Mouse (Mus musculus): ENCODE results near the gene Hist1h3e. TPM values are rescaled to one million over a fixed set of nuclear protein-coding genes. Genes with fewer than 3 reads are reported as not detected.
A peak's percentile ranks its signal among the peaks of the same experiment; 100 is the strongest.
"Not testable (repeated sequence)": the region's sequence is repeated elsewhere in the genome, so short reads cannot be mapped to it uniquely, and the experiment has no call there.

Hist1h3e gene
- polyA plus RNA-seq, 1 experiment from 2014 or later: 5.6 TPM

DNA sequence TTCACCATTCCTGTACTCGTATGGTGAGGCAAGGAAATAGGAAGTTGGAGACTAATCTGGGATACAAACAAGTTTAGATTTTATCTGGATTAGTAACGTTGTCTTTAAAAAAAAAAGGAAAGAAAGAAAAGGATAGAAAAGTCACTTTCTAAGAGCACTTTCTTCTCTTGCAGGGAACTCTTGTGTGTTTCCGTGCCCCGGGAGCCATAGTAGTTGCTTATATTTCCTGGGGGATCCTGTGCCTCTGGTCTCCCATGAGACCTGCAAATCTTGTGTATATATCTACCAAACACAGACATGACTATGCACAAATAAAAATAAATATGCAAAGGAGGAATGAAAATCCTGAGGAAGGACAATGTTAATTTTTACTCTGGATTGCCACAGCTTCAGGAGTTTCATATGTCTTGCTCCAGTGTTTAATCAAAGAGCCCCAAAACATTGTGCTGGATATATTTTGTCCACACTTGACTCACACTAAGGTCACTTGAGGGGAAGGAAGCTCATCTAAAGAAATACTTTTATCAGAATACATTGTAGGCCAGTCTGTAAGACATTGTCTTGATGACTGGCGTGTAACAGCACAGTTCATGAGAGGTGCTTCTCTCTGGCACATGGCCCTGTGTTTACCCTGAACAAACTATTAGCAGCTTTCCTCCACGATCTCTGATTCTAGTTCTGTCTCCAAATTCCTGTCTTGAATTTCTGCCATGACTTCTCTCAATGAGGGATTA, 14.9 kb upstream of the Hist1h3e start:
- no peaks in the 10 kb centered on the region for H3K36me3 ChIP-seq
- peak overlapping the region; percentile 93 for H3K27ac ChIP-seq
- no peaks in the 10 kb centered on the region for H3K27me3 ChIP-seq (ENCODE audit: insufficient read depth, poor library complexity, severe bottlenecking)
- no peak for DNase-seq (ENCODE audit: low spot score)
- WGBS: 51% methylated on average over 6 of the region's 6 CpGs
- H3K4me1 ChIP-seq (replicated peaks): peaks cover 42% of the 10 kb centered on the region
- H3K9me3 ChIP-seq: no peaks in the 10 kb centered on the region
- H3K4me3 ChIP-seq: peak overlapping the region; percentile 62

GRCm38 (mm10) chr13:23576351-23576881, 14.2 kb upstream of the Hist1h3e start:
- H3K4me1 ChIP-seq (replicated peaks): peaks cover 38% of the 10 kb centered on the region
- peak overlapping the region; percentile 93 for H3K27ac ChIP-seq
- no peaks in the 10 kb centered on the region for H3K27me3 ChIP-seq (ENCODE audit: insufficient read depth, poor library complexity, severe bottlenecking)
- WGBS: 3% methylated on average over 7 of the region's 7 CpGs
- H3K9me3 ChIP-seq: no peaks in the 10 kb centered on the region
- H3K36me3 ChIP-seq: no peaks in the 10 kb centered on the region
- H3K4me3 ChIP-seq: peak overlapping the region; percentile 62
- DNase-seq (ENCODE audit: low spot score): peak; percentile 44

GRCm38 (mm10) chr13:23575864-23576313, 13.7 kb upstream of the Hist1h3e start:
- H3K27me3 ChIP-seq (ENCODE audit: insufficient read depth, poor library complexity, severe bottlenecking); H3K36me3 ChIP-seq; H3K9me3 ChIP-seq; DNase-seq (ENCODE audit: low spot score): not testable (repeated sequence)
- WGBS: under 1% methylated on average over 17 of the region's 40 CpGs
- Histone ChIP-seq H3K27ac (peak overlapping the region; percentile 93), H3K4me1 (replicated peaks) (peaks cover 36% of the 10 kb centered on the region), H3K4me3 (peak overlapping the region; percentile 62)

DNA sequence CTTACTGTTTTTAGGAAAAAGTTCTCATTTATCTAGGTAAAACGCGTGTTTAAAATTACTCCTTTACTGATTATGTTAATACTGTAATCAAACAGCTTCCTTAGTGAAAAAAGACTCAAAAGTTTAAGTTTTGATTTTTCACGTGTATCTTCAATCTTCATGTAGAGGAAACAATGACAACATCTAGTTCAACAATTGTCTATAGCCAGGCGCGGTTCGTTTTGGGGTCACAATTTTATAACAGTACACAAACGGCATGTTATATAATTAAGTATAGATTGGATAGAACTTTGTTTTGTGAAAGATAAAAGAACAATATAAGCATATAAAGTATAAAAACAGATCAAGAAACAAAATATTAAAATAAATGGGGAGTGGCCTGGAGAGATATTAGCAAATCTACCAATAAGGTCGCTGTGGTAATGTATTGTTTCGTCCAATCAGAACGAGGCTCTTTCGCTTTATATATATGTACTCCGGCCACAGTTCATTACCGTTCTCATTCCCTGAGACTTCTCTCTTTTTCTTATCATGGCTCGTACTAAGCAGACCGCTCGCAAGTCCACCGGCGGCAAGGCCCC, 13.2 kb upstream of the Hist1h3e start, which contains the start of gene Hist1h3d:
Hist1h3d (plus strand) TSS at position 493 of the 581 bp plus-strand sequence.
- H3K9me3 ChIP-seq: no peaks in the 10 kb centered on the region
- peak; percentile 62 for DNase-seq (ENCODE audit: low spot score)
- under 1% methylated on average over 18 of the region's 18 CpGs for WGBS
- peak within 1 kb of the TSS; percentile 62 for H3K4me3 ChIP-seq
- H3K4me1 ChIP-seq (replicated peaks): peaks cover 33% of the 10 kb centered on the region
- peak within 1 kb of the TSS; percentile 93 for H3K27ac ChIP-seq
- H3K36me3 ChIP-seq: no peaks in the 10 kb centered on the region
- H3K27me3 ChIP-seq (ENCODE audit: insufficient read depth, poor library complexity, severe bottlenecking): no peaks in the 10 kb centered on the region

DNA sequence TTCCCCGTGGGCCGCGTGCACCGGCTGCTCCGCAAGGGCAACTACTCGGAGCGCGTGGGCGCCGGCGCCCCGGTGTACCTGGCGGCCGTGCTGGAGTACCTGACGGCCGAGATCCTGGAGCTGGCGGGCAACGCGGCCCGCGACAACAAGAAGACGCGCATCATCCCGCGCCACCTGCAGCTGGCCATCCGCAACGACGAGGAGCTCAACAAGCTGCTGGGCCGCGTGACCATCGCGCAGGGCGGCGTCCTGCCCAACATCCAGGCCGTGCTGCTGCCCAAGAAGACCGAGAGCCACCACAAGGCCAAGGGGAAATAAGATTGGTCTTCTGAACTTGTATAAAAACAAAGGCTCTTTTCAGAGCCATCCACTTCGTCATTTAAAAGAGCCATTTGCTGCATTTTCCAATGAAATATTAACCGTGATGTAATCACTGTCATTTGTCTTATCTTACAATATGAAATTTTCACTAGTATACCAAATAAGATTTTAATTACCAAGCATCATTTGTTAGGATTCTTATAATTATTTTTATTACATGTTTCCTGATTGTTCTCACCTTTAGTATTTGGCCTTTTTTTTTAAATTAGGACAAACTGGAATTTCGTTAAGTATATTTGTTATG, 12.5 kb upstream of the Hist1h3e start:
- H3K27ac ChIP-seq: peak overlapping the region; percentile 91
- H3K4me3 ChIP-seq: peak overlapping the region; percentile 62
- H3K36me3 ChIP-seq; DNase-seq (ENCODE audit: low spot score); H3K9me3 ChIP-seq; H3K27me3 ChIP-seq (ENCODE audit: insufficient read depth, poor library complexity, severe bottlenecking): not testable (repeated sequence)
- under 1% methylated on average over 11 of the region's 39 CpGs for WGBS
- peaks cover 38% of the 10 kb centered on the region for H3K4me1 ChIP-seq (replicated peaks)

DNA sequence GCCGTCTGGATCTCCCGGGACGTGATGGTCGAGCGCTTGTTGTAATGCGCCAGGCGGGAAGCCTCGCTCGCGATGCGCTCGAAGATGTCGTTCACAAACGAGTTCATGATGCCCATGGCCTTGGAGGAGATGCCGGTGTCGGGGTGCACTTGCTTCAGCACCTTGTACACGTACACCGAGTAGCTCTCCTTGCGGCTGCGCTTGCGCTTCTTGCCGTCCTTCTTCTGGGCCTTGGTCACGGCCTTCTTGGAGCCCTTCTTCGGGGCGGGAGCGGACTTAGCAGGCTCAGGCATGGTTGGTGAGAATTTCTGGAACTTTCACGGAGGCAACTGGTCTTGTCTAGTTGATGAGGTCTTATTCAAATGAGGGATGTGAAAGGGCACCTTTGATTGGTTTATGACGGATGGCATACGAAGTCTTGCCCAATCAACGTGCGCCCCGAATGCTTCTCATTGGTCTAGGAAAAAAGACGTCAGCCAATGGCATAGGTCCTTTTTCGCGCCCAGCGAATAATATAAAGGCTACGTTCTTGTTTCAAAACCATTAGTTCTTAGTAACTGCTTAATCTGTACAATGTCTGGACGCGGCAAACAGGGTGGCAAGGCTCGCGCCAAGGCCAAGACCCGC, 11.8 kb upstream of the Hist1h3e start, which contains the start of the genes Hist1h2bf and Hist1h2ad:
Hist1h2bf (minus strand) TSS at position 299 of the 627 bp plus-strand sequence.
Hist1h2ad (plus strand) TSS at position 484 of the 627 bp plus-strand sequence.
- not testable (repeated sequence) for H3K27me3 ChIP-seq (ENCODE audit: insufficient read depth, poor library complexity, severe bottlenecking); H3K36me3 ChIP-seq; H3K9me3 ChIP-seq
- WGBS: under 1% methylated on average over 42 of the region's 42 CpGs
- H3K4me3 ChIP-seq: peak within 1 kb of the TSS; percentile 62
- peaks cover 38% of the 10 kb centered on the region for H3K4me1 ChIP-seq (replicated peaks)
- peak; percentile 91 for DNase-seq (ENCODE audit: low spot score)
- H3K27ac ChIP-seq: peak within 1 kb of the TSS; percentile 91

DNA sequence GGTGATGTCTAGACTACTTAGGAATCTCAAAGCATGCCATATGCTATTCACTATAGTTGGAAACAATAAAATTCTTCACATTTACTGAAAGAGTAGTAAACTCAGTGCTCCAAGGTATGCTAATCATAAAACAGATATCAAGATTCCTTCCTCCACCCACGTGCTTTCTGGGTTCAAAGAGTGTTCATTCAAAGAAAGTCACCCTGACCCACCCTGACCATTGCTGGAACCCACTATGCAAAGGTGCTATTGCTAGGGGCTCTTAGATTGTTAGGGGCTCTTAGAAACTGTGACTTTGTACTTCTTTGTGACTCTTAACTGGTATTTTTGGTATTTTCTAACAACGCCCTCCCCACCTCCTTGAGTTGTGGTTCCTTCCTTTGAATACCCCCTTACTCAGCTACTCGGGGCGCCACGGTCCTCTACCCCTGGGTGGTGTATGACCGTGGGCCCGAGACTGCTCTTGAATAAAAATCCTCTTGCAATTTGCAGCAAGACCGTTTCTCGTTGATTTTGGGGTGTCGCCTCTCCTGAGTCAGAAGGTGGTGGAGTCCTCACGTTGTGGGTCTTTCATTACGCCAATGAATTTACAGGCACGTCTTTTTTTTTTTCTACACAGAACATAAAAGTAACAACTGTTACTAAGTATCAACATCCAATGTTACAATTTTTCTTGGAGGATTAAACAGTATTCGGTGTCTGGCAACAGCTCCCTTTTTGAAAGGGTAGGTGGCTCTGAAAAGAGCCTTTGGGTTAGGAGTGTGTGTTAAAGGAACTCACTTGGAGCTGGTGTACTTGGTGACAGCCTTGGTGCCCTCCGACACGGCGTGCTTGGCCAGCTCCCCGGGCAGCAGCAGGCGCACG, 11.1 kb upstream of the Hist1h3e start:
- DNase-seq (ENCODE audit: low spot score); H3K36me3 ChIP-seq: not testable (repeated sequence)
- 8% methylated on average over 20 of the region's 20 CpGs for WGBS

DNA sequence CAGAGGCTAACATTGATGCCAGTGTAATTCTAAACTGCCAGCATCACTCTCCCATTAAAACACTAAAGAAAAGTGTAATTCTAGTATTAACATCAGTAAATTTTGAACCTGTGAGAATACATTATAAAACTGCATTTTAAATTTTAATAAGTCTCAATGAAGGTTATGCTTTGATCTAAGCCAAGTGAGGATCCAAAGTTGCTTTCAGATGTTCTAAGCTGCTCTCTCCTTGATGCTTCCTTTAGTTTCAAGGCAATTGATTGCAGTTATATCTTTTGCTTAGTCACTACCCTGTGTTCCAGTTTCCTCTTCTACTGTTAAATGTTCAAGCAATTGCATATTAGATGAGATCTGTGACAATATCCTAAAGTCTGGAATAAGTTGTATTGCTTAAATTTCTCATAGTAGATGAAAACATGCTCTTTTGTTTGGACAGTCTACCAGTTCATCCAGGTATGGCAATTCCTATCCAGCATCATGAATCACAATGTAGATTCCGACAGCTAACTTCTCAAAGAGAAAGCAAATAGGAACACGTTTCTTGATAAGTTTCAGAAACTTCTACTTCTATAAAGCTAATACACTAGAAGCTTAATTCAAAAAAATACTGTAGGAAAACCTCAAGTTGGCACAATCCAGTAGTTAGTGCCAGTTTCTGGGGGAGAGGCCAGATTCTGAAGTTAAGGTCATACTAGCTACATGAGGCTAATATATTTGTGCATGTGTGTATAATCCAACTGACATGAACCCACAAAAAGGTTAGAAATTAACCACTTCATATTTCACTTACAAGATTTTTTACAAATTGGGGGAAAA, 10.3 kb upstream of the Hist1h3e start:
- H3K27ac ChIP-seq: peak overlapping the region; percentile 91
- H3K4me3 ChIP-seq: peak overlapping the region; percentile 56
- DNase-seq (ENCODE audit: low spot score): no peak
- no peaks in the 10 kb centered on the region for H3K36me3 ChIP-seq
- WGBS: 45% methylated on average over 2 of the region's 2 CpGs
- H3K4me1 ChIP-seq (replicated peaks): peaks cover 38% of the 10 kb centered on the region
- H3K9me3 ChIP-seq: no peaks in the 10 kb centered on the region
- H3K27me3 ChIP-seq (ENCODE audit: insufficient read depth, poor library complexity, severe bottlenecking): no peaks in the 10 kb centered on the region

More for the DNA sequence above, 11.1 kb upstream of the Hist1h3e start:
- Histone ChIP-seq H3K4me3 (peak overlapping the region; percentile 56), H3K4me1 (replicated peaks) (peaks cover 38% of the 10 kb centered on the region), H3K27ac (peak overlapping the region; percentile 91)
- not testable (repeated sequence) for H3K27me3 ChIP-seq (ENCODE audit: insufficient read depth, poor library complexity, severe bottlenecking); H3K9me3 ChIP-seq

- WGBS: under 1% methylated on average over 16 of the region's 34 CpGs
- H3K27me3 ChIP-seq (ENCODE audit: insufficient read depth, poor library complexity, severe bottlenecking); H3K9me3 ChIP-seq; DNase-seq (ENCODE audit: low spot score); H3K36me3 ChIP-seq: not testable (repeated sequence)
- peak overlapping the region; percentile 56 for H3K4me3 ChIP-seq
- H3K27ac ChIP-seq: peak overlapping the region; percentile 98
- H3K4me1 ChIP-seq (replicated peaks): peaks cover 30% of the 10 kb centered on the region
Measured at GRCm38 (mm10) chr13:23571504-23572217, 9.5 kb upstream of the Hist1h3e start.

- Histone ChIP-seq H3K27ac (peak within 1 kb of the TSS; percentile 98), H3K36me3 (no peaks in the 10 kb centered on the region), H3K4me3 (peak within 1 kb of the TSS; percentile 56), H3K27me3 (ENCODE audit: insufficient read depth, poor library complexity, severe bottlenecking) (no peaks in the 10 kb centered on the region), H3K4me1 (replicated peaks) (peaks cover 24% of the 10 kb centered on the region), H3K9me3 (no peaks in the 10 kb centered on the region)
- DNase-seq (ENCODE audit: low spot score): peak; percentile 74
- WGBS: under 1% methylated on average over 18 of the region's 18 CpGs
Measured at GRCm38 (mm10) chr13:23571022-23571503, 8.9 kb upstream of the Hist1h3e start, which contains the start of the genes Hist1h2ae and Hist1h2bg. Gene Hist1h2ae, minus strand, starts transcription at chr13:23571220. Gene Hist1h2bg, plus strand, starts transcription at chr13:23571396.

Data from hindbrain, embryonic 10.5 days (tissue).